Mouse (Mus musculus): Measurements from ENCODE around the gene Ybx1. TPM values are rescaled to one million over a fixed set of nuclear protein-coding genes. Genes with fewer than 3 reads are reported as not detected.
"Not testable (repeated sequence)": the region's sequence is repeated elsewhere in the genome, so short reads cannot be mapped to it uniquely, and the experiment has no call there.

Gene Ybx1
- polyA plus RNA-seq, 1 experiment = 29.9 TPM

DNA sequence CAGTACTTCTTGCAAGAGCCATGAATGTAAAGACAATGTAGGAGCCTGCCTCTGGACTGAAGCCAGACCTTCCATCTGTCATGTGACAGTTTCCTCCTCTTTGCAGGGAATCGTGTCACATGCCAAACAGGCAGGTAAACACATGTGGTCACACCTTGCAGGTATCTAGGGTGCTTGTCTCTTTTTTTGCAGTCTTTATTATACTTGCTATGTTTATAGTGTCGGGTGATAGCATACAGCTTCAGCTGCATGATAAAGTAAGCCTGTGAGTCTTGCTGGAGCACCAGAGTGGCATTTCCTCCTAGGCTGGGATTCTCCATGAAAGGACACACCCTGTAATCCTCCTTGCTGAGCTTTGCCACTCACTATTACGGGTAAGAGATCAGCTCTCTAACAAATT is 7.4 kb upstream of the Ybx1 start:
- Histone ChIP-seq H3K27me3 (ENCODE audit: control insufficient read depth) (no peaks in the 10 kb centered on the region), H3K36me3 (ENCODE audit: control insufficient read depth) (peaks cover 19% of the 10 kb centered on the region), H3K4me1 (ENCODE audit: control insufficient read depth) (no peaks in the 10 kb centered on the region), H3K4me3 (replicated peaks) (no peak overlapping the region), H3K9me3 (ENCODE audit: control insufficient read depth, low read length) (no peaks in the 10 kb centered on the region)
- TF ChIP-seq GATA1 (IDR thresholded peaks at IDR 0.05; ENCODE audit: low read length) = no peak
- TF ChIP-seq TAL1 (IDR thresholded peaks at IDR 0.05; ENCODE audit: low read length) = no peak

DNA sequence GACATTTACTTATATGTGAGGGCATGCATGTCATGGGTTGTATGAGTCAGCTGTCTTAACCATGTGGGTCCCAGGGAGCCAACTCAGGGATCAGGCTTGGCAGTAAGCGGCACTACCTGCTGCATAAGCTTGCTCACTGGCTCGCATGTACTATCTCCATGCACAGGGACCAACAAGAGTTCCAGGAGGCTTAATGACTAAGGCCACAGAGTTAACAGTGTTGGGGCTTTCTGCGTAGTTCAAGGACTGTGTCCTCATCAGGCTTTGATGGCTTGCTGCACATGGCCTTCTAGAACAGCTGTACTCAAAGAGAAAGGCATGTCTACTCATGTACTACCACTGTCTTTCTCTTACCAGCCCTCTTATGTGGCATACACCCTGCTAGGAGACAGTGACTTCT is 6.4 kb upstream of the Ybx1 start:
- H3K36me3 ChIP-seq (ENCODE audit: control insufficient read depth) = peaks cover 16% of the 10 kb centered on the region
- no peaks in the 10 kb centered on the region for H3K9me3 ChIP-seq (ENCODE audit: control insufficient read depth, low read length)
- H3K27me3 ChIP-seq (ENCODE audit: control insufficient read depth) = no peaks in the 10 kb centered on the region
- peaks cover 2% of the 10 kb centered on the region for H3K4me1 ChIP-seq (ENCODE audit: control insufficient read depth)
- H3K4me3 ChIP-seq (replicated peaks) = no peak overlapping the region
- TF ChIP-seq TAL1 (IDR thresholded peaks at IDR 0.05; ENCODE audit: low read length) (no peak), GATA1 (IDR thresholded peaks at IDR 0.05; ENCODE audit: low read length) (no peak)

DNA sequence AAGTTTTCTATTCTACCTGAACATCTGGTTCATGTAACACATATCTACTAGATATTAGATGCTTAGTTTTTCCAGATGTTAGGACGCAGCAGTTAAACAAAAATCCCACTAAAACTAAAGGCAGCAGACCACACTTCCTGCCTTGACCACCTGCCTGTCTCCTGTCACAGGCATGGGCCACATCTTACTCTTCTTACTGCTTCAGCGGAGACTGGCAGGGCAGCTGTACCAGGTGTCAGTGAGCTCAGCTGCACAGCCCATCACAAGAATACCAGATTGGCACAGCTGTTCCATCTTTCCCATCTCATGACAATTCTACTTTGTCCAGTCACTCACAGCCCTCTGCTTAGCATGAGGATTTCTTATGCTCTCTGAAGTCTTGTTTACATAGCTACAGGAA is 3.0 kb upstream of the Ybx1 start:
- H3K9me3 ChIP-seq (ENCODE audit: control insufficient read depth, low read length) = no peaks in the 10 kb centered on the region
- TF ChIP-seq GATA1 (IDR thresholded peaks at IDR 0.05; ENCODE audit: low read length) (no peak), TAL1 (IDR thresholded peaks at IDR 0.05; ENCODE audit: low read length) (no peak)

DNA sequence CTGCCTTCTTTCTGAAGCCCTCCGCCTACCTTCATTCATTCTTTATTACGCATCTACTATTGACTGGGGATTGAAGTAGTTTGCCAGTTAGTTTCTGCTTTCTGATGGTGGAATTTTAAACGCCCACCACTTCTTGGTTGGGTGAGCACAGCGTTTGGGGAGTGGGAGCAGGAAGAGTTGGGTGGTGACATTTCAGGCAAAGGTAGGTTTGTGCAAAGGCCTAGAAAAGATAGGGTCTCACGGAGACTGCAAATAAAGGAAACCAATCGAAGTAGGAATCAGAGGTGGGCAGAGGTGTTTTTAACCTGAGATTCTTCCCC is 690 bp upstream of the Ybx1 start:
- no peaks in the 10 kb centered on the region for H3K9me3 ChIP-seq (ENCODE audit: control insufficient read depth, low read length)
- H3K4me1 ChIP-seq (ENCODE audit: control insufficient read depth) = peaks cover 44% of the 10 kb centered on the region
- H3K27me3 ChIP-seq (ENCODE audit: control insufficient read depth) = no peaks in the 10 kb centered on the region
- H3K4me3 ChIP-seq (replicated peaks) = peak overlapping the region; percentile 85
- H3K36me3 ChIP-seq (ENCODE audit: control insufficient read depth) = peaks cover 21% of the 10 kb centered on the region
- TF ChIP-seq TAL1 (IDR thresholded peaks at IDR 0.05; ENCODE audit: low read length) = no peak
- TF ChIP-seq GATA1 (IDR thresholded peaks at IDR 0.05; ENCODE audit: low read length) = no peak

More for the DNA sequence above, 3.0 kb upstream of the Ybx1 start:
- Histone ChIP-seq H3K4me3 (replicated peaks) (no peak overlapping the region), H3K36me3 (ENCODE audit: control insufficient read depth) (peaks cover 6% of the 10 kb centered on the region; the same call in 1 of the 2 replicates), H3K27me3 (ENCODE audit: control insufficient read depth) (no peaks in the 10 kb centered on the region), H3K4me1 (ENCODE audit: control insufficient read depth) (peaks cover 27% of the 10 kb centered on the region)

DNA sequence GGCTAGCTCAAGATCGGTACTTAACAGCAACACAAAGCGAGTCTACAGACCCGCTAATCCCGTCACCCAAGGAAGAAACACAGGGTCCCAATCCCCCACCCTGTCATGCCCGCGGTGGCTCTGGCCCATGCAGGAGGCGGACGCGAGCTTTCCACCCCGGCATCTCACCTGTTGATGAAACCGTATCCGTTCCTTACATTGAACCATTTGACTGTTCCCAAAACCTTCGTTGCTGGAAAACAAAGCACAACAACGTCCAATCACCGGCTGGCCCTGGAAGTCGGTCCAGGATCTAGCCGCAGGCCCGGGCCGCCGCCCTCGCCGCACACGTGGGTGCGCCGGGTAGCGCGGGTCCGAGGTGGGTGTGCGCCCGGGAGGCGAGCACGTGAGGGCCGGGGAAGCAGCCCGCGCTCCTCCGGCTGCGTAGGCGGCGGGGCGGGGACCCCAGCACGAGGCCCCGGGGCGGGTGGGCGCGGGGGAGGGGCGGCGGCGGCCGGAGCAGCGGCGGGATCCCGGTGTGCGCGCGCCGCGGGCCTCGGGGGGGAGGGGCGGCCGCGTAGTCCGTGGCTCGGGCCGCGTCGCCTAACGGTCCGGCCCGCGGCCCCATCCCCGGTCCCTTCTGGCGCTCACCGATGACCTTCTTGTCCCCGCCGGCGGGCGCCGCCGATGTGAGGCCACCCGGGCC is 688 bp downstream of the Ybx1 start:
- peaks cover 32% of the 10 kb centered on the region for H3K36me3 ChIP-seq (ENCODE audit: control insufficient read depth)
- H3K4me1 ChIP-seq (ENCODE audit: control insufficient read depth) = peaks cover 53% of the 10 kb centered on the region
- H3K27me3 ChIP-seq (ENCODE audit: control insufficient read depth) = no peaks in the 10 kb centered on the region
- H3K9me3 ChIP-seq (ENCODE audit: control insufficient read depth, low read length) = no peaks in the 10 kb centered on the region
- TF ChIP-seq GATA1 (IDR thresholded peaks at IDR 0.05; ENCODE audit: low read length) = no peak
- TF ChIP-seq TAL1 (IDR thresholded peaks at IDR 0.05; ENCODE audit: low read length) = no peak
- H3K4me3 ChIP-seq (replicated peaks) = peak overlapping the region; percentile 85

DNA sequence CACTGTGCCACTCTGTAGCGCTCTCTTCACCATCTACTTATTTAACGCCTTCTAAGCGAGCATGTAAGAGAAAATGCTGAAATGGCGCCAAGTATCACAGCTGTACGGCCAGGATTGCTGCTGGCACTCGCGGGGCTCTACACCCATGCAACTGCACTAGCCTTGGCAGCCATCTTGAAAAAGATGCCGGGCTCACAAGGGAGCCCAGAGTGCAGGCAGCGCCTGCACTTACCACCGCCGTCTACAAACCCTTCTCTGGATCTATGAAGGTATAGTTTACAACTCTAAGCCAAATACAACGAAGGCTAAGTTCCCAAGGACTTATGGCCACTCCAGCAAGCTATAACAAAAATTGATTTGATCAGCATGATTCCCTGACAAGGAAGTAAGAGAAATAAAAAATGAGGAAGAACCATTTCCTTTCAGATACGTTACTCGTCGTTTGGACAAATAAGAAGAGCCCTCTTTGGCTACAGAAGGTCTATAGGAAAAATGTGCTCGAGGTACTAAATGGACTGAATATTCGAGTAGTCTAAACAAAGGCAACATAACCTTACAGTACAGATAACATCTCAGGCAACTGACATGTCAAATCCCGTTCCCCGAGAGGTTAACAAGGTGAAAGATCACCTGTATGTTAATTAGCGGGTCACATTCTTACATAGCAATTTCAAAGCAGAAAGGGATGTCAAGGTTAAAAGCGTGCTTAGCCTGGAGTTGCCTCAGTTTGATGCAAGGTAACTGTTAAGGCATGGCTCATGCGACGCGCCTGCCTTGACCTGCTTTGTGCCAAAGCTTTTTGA is 1.4 kb downstream of the Ybx1 start:
- Histone ChIP-seq H3K4me3 (replicated peaks) (peak overlapping the region; percentile 85), H3K36me3 (ENCODE audit: control insufficient read depth) (peaks cover 39% of the 10 kb centered on the region), H3K27me3 (ENCODE audit: control insufficient read depth) (no peaks in the 10 kb centered on the region), H3K9me3 (ENCODE audit: control insufficient read depth, low read length) (no peaks in the 10 kb centered on the region), H3K4me1 (ENCODE audit: control insufficient read depth) (peaks cover 58% of the 10 kb centered on the region)
- TF ChIP-seq GATA1 (IDR thresholded peaks at IDR 0.05; ENCODE audit: low read length) (peak; percentile 38; the same call in 1 of the 2 replicates), TAL1 (IDR thresholded peaks at IDR 0.05; ENCODE audit: low read length) (no peak)

DNA sequence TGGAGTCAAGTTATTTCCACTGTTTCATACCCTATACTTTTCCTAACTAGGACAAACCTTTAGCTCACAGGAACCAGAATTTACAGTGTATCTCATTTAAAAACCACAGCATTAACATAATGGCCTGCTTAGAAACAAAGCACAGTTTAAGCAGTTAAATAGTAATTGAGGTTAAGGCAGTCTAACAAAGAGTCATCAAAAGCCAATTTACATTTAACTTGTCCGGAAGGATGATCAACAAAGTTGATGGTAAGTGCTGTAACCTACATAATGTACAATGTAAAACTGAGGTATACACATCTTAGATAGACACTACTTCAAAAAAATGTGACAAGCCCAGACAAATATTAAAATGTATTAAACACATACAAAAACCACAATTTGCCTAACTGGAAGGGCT is 2.5 kb downstream of the Ybx1 start:
- H3K4me1 ChIP-seq (ENCODE audit: control insufficient read depth) = peaks cover 69% of the 10 kb centered on the region
- H3K27me3 ChIP-seq (ENCODE audit: control insufficient read depth) = no peaks in the 10 kb centered on the region
- H3K36me3 ChIP-seq (ENCODE audit: control insufficient read depth) = peaks cover 49% of the 10 kb centered on the region
- peak overlapping the region; percentile 85 for H3K4me3 ChIP-seq (replicated peaks)
- no peaks in the 10 kb centered on the region for H3K9me3 ChIP-seq (ENCODE audit: control insufficient read depth, low read length)
- no peak for TF ChIP-seq GATA1 (IDR thresholded peaks at IDR 0.05; ENCODE audit: low read length)
- TF ChIP-seq TAL1 (IDR thresholded peaks at IDR 0.05; ENCODE audit: low read length) = no peak

DNA sequence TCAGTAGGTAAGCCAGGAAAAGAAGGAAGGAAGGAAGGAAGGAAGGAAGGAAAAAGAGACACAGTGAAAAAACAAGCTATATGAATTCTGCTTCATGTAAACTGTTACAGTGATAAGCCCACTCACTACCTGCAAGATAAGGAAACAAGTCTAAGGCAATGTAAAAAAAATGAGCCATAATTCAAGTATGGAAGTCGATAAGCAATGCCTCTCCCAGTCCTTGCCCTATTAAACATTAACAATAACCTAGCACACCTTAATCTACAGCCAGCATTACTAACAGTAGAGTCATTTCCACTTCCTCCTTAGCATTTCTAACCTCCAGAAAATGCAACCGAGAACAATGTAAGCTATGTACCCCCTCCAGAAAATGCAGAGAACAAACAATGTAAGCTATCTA is 9.1 kb downstream of the Ybx1 start:
- Histone ChIP-seq H3K27me3 (ENCODE audit: control insufficient read depth) (no peaks in the 10 kb centered on the region), H3K9me3 (ENCODE audit: control insufficient read depth, low read length) (no peaks in the 10 kb centered on the region), H3K4me1 (ENCODE audit: control insufficient read depth) (peaks cover 48% of the 10 kb centered on the region), H3K36me3 (ENCODE audit: control insufficient read depth) (peaks cover 90% of the 10 kb centered on the region), H3K4me3 (replicated peaks) (no peak overlapping the region)
- no peak for TF ChIP-seq TAL1 (IDR thresholded peaks at IDR 0.05; ENCODE audit: low read length)
- TF ChIP-seq GATA1 (IDR thresholded peaks at IDR 0.05; ENCODE audit: low read length) = no peak

DNA sequence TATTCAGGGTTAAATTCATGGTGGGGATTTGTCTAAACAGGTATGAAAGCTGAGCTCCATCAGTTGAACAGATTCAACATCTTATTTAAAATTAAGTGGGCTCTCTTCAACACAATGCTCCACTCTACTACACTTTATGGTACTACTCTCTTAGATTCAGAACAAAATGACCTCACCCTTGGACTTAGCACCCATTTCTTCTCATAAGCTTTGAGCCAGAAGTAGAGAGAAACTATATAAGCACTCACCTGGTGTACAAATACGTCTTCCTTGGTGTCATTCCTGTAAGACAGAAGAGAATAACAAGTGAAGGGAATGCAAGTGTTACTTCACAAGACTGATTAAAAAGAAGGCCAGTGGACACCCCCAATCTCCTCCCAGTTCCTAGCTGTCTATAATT is 9.5 kb downstream of the Ybx1 start:
- Histone ChIP-seq H3K36me3 (ENCODE audit: control insufficient read depth) (peaks cover 90% of the 10 kb centered on the region), H3K4me1 (ENCODE audit: control insufficient read depth) (peaks cover 44% of the 10 kb centered on the region), H3K9me3 (ENCODE audit: control insufficient read depth, low read length) (no peaks in the 10 kb centered on the region), H3K27me3 (ENCODE audit: control insufficient read depth) (no peaks in the 10 kb centered on the region), H3K4me3 (replicated peaks) (no peak overlapping the region)
- no peak for TF ChIP-seq GATA1 (IDR thresholded peaks at IDR 0.05; ENCODE audit: low read length)

DNA sequence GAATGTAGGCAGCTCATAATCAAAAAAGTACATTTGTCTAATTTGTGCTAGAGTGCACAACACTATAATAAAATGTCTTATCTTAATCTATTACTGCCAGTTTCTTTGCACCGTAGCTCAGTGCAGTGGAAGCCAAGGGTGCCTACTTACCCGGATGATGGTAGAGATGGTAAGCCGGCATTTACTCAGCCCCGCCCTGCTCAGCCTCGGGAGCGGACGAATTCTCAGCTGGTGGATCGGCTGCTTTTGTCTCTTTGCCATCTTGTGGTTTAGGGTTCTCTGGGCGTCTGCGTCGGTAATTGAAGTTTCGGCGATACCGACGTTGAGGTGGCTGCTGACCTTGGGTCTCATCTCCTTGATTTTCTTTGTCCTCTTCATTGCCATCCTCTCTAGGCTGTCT is 15.6 kb downstream of the Ybx1 start:
- peaks cover 95% of the 10 kb centered on the region for H3K36me3 ChIP-seq (ENCODE audit: control insufficient read depth)
- not testable (repeated sequence) for H3K4me1 ChIP-seq (ENCODE audit: control insufficient read depth); H3K4me3 ChIP-seq (replicated peaks); H3K27me3 ChIP-seq (ENCODE audit: control insufficient read depth); H3K9me3 ChIP-seq (ENCODE audit: control insufficient read depth, low read length)
